Mouse (Mus musculus) forebrain, embryonic 14.5 days (tissue): ENCODE data around the gene Htr5a. TPM values are rescaled to one million over a fixed set of nuclear protein-coding genes. Genes with fewer than 3 reads are reported as not detected.

ENCODE experiments used
- ATAC-seq: fragments of 200-750 bp; cut with Nextera tagmentation; 2 replicates; pipeline ENCODE4 v1.8.0; 2017; ENCODE audit warnings: mild to moderate bottlenecking, moderate library complexity
- DNase-seq: peaks from one replicate; pipeline ENCODE4 v3.0.0-alpha.2; 2015; ENCODE audit warnings: low spot score
- H3K27ac ChIP-seq: fragments of 300-500 bp; sonication (generic); 2 replicates; pipeline ENCODE4 v1.5.1; 2014; ENCODE audit warnings: low read depth, mild to moderate bottlenecking, control low read depth, low read length, moderate library complexity
- H3K27me3 ChIP-seq: fragments of 300-500 bp; sonication (generic); replicated peaks from 2 replicates; pipeline ENCODE4 v1.6.1; 2014; ENCODE audit warnings: low read length, control low read depth, mixed read lengths; ENCODE audit not compliant: control insufficient read depth, insufficient read depth
- H3K36me3 ChIP-seq: fragments of 300-500 bp; sonication (generic); 2 replicates; pipeline ENCODE4 v1.6.1; 2014; ENCODE audit warnings: low read length, control low read depth; ENCODE audit not compliant: control insufficient read depth, insufficient read depth
- H3K4me1 ChIP-seq: fragments of 300-500 bp; sonication (generic); 2 replicates; pipeline ENCODE4 v1.6.1; 2014; ENCODE audit warnings: antibody characterized with exemption, low read length, control low read depth; ENCODE audit not compliant: control insufficient read depth, insufficient read depth
- H3K4me2 ChIP-seq: fragments of 300-500 bp; sonication (generic); 2 replicates; pipeline ENCODE4 v1.6.1; 2014; ENCODE audit warnings: mild to moderate bottlenecking, control low read depth, low read length
- H3K4me3 ChIP-seq: fragments of 300-500 bp; sonication (generic); 2 replicates; pipeline ENCODE4 v1.5.1; 2014; ENCODE audit warnings: low read depth, low read length, control low read depth
- H3K9ac ChIP-seq: fragments of 300-500 bp; sonication (generic); 2 replicates; pipeline ENCODE4 v1.6.1; 2014; ENCODE audit warnings: mild to moderate bottlenecking, low read length, control low read depth, moderate library complexity
- H3K9me3 ChIP-seq: fragments of 300-500 bp; sonication (generic); replicated peaks from 2 replicates; pipeline ENCODE4 v1.6.1; 2016; ENCODE audit warnings: low read length, control low read depth, mixed read lengths; ENCODE audit not compliant: control insufficient read depth
- WGBS: fragments of 180-500 bp; shearing (Covaris S2); extraction: QIAGEN DNeasy Blood & Tissue Kit; methylation state at CpG from one replicate; pipeline ENCODE4 v1.1.7; 2014; 5-methylcytosine and 5-hydroxymethylcytosine counted together
- polyA plus RNA-seq: library from polyadenylated mRNA; unstranded; fragments of >200 nt; fragmentation: Nextera tagmentation; extraction: Ambion mirVana; gene quantifications from 2 replicates; pipeline ENCODE4 v1.2.1, GENCODE M21; 2014

Gene Htr5a
- 0.71 and 0.77 TPM in 2 replicates for polyA plus RNA-seq

DNA sequence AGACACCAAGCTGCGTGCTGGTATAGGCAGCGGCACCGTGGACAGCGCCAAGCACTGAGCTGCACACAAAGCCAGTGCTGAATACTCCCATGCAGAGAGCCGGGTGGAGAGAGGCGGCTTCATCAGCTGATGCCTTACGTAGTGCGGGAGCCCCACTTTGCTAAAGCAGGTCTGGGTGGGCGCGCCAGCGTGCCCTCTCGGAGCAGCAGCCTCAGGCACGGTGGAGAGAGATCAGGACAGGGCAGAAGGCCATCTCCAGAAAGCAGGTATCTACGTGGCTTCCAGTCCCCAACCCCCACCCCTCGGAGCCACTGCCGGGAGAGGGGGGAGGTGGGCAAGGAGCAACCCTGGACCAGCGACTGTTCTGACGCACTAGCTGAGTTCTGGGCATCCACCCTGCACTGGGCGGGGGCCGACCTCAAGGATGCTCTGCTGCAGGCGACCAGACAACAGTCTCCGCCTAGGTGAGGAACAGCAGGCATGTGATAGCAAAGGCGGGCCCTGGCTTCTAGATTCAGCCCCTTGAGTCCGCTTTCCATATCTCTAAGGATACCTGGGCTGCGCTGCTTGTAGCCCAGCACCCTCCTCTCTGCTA, at the start of gene Htr5a:
Gene Htr5a, plus strand, starts transcription at position 449 of the 595 bp plus-strand sequence.
- Histone ChIP-seq H3K4me1 (no peaks in the 10 kb centered on the region; the same call in 1 of the 2 replicates), H3K9me3 (no peaks in the 10 kb centered on the region), H3K27me3 (0 out of 2 replicates have a peak, but pooled peaks cover 4% of the 10 kb centered on the region), H3K4me2 (peak within 1 kb of the TSS; percentile 62), H3K36me3 (no peaks in the 10 kb centered on the region), H3K9ac (peak within 1 kb of the TSS; percentile 58), H3K27ac (no peak within 1 kb of the TSS), H3K4me3 (peak within 1 kb of the TSS; percentile 37)
- peak; percentile 88 for ATAC-seq
- WGBS: 4% methylated on average over 25 of the region's 25 CpGs
- peak; percentile 59 for DNase-seq

DNA sequence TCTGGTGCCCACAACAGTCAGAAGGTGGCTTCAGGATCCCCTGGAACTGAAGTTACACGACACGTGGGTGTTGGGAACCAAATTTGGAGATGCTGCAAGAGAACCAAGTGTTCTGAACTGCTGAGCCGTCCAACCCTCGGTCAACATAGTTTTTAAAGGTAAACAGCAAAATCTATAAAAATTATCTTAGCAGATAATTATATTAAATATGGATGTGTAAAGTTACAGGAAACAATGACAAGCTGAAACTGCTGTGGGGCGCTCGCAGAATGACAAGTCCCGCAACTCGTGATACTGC, 49.8 kb upstream of the Htr5a start:
- DNase-seq (no peak), ATAC-seq (no peak)
- peaks cover 10% of the 10 kb centered on the region for H3K4me1 ChIP-seq
- H3K9ac ChIP-seq: peak overlapping the region; percentile 81
- no peaks in the 10 kb centered on the region for H3K9me3 ChIP-seq
- H3K27ac ChIP-seq: peak overlapping the region; percentile 93
- H3K36me3 ChIP-seq: peaks cover 15% of the 10 kb centered on the region
- H3K4me3 ChIP-seq: peak overlapping the region; percentile 75
- H3K27me3 ChIP-seq: no peaks in the 10 kb centered on the region
- H3K4me2 ChIP-seq: peak overlapping the region; percentile 78
- 20% methylated on average over 8 of the region's 8 CpGs for WGBS

DNA sequence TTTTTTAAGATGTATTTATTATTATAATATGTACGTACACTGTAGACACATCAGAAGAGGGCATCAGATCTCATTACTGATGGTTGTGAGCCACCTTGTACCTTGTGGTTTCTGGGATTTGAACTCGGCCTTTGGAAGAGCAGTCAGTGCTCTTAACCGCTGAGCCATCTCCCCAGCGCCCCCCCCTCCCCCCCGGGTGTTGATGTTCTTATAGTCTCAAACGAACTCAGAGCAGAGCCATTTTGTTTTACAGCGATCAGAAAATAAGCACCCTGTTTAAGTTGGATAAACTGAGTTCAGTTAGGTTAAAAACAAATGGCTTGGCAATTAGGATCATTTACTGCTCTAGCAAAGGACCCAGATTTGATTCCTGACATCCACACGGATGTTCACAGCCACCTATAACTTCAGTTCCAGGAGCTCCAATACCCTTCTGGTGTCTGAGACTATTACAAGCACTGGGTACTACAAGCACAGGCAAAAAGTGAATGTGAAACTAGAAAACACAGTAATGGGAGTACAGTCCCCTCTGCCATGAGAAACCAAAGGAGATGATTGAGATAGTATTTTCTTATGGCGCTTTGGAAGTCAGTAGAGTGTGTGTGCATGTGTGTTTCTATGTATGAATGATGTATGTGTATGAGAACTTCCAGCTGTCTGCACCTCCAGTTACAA, 49.3 kb upstream of the Htr5a start:
- Histone ChIP-seq H3K27ac (no peak overlapping the region), H3K9ac (peak overlapping the region; percentile 81), H3K36me3 (peaks cover 10% of the 10 kb centered on the region), H3K27me3 (no peaks in the 10 kb centered on the region), H3K9me3 (no peaks in the 10 kb centered on the region), H3K4me1 (peaks cover 10% of the 10 kb centered on the region), H3K4me3 (peak overlapping the region; percentile 75; the same call in 1 of the 2 replicates), H3K4me2 (peak overlapping the region; percentile 78)
- 54% methylated on average over 9 of the region's 9 CpGs for WGBS
- ATAC-seq: no peak
- DNase-seq: no peak

DNA sequence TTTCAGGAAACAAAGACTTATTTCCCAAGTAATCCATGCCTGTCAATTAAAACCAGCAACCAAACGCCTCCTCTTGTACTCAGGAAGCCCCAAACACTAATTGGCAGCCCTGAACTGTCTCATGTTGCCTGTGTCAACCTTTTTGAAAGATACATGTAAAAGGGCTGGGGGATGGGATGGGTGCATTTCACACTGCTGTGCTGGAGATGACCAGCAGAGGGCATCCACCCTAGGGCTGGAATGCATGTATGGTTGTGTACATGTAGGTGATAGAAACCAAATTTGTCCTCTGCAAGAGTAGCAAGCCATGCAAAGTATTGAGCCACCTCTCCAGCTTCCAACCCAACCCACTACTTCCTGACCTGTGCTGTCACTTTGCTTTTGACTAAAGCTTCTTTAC, 48.0 kb upstream of the Htr5a start:
- H3K4me1 ChIP-seq: peaks cover 10% of the 10 kb centered on the region
- no peak overlapping the region for H3K9ac ChIP-seq
- no peak overlapping the region for H3K4me3 ChIP-seq
- 5% methylated on average over 1 of the region's 1 CpGs for WGBS
- no peaks in the 10 kb centered on the region for H3K36me3 ChIP-seq
- ATAC-seq (no peak), DNase-seq (peak; percentile 59)
- no peaks in the 10 kb centered on the region for H3K9me3 ChIP-seq
- H3K4me2 ChIP-seq: no peak overlapping the region
- H3K27ac ChIP-seq: no peak overlapping the region
- H3K27me3 ChIP-seq: no peaks in the 10 kb centered on the region

DNA sequence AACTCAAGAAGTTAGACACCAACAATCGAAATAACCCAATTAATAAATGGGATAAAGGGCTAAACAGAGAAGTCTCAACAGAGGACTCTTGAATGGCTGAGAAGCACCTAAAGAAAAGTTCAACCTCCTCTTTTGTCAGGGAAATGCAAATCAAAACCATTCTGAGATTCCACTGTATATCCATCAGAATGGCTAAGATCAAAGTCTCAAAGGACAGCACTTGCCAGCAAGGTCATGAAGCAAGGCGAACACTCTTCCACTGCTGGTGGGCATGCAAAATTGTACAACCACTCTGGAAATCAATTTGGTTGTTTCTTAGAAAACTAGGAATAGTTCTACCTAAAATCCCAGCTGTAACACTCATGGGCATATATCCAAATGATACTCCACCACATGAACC, 27.7 kb upstream of the Htr5a start:
- 85% methylated on average over 2 of the region's 2 CpGs for WGBS
- ATAC-seq (no peak), DNase-seq (no peak)
- H3K4me3 ChIP-seq: no peak overlapping the region
- no peaks in the 10 kb centered on the region for H3K36me3 ChIP-seq
- no peaks in the 10 kb centered on the region for H3K27me3 ChIP-seq
- H3K4me2 ChIP-seq: no peak overlapping the region
- H3K27ac ChIP-seq: no peak overlapping the region
- no peaks in the 10 kb centered on the region for H3K9me3 ChIP-seq
- no peaks in the 10 kb centered on the region for H3K4me1 ChIP-seq
- no peak overlapping the region for H3K9ac ChIP-seq

DNA sequence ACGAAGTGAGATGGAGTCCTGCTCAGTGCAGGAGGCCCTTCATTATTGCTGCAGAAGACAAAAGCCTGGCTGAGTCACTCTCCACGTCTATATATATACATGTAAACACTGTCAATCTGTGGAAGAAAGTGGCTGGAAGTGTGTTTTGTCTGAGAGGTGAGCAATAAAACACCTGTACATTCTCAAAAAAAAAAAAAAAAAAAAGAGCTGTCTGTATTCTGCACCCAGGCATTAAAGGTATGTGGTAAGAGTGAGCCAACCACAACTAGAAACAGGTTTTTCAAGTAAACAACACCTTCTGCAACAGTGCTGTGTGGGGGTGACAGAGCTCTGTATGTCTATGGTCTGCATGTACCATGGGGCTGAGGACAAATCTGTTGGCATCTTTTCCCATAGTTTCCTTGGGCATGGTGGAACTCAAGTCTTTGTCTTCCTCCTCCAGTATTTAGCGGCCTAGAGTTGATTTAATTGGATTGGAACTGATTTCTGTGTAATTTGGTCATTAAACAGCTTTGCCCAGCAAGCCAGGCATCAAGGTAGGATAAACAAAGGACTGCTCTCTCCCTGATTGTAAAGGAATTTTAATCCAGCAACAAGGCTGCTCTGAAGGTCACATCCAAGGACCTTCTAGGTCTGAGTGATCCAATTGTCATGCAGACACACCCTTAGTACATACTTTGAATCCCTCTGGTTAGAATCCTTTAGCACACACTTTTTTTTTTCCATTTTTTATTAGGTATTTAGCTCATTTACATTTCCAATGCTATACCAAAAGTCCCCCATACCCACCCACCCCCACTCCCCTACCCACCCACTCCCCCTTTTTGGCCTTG, 22.9 kb upstream of the Htr5a start:
- ATAC-seq: no peak
- Histone ChIP-seq H3K9me3 (no peaks in the 10 kb centered on the region), H3K9ac (no peak overlapping the region), H3K27me3 (no peaks in the 10 kb centered on the region), H3K27ac (no peak overlapping the region), H3K4me1 (no peaks in the 10 kb centered on the region), H3K4me2 (no peak overlapping the region), H3K36me3 (no peaks in the 10 kb centered on the region), H3K4me3 (no peak overlapping the region)
- no peak for DNase-seq
- WGBS: 53% methylated on average over 3 of the region's 3 CpGs

DNA sequence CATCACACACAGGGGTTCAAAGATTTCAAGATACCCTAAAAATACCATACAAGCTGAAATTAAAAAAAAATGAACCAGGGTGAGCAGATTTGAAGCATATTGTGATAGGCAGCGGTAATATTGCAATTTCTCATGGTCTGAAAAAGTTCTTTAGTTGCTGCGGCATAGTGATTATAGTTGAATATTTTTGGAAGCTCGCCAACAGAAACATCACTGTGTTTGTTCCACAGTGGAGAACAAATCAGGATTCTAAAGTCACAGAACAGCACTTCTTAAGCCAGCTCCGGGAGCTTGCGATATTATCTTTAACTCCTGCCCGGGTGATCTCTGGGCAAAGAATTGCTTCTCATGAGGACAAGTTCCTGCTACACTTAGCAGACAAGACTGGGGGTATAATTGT, 20.8 kb upstream of the Htr5a start:
- DNase-seq (no peak), ATAC-seq (no peak)
- Histone ChIP-seq H3K27me3 (no peaks in the 10 kb centered on the region), H3K4me2 (no peak overlapping the region), H3K9ac (no peak overlapping the region), H3K36me3 (no peaks in the 10 kb centered on the region), H3K4me3 (no peak overlapping the region), H3K9me3 (no peaks in the 10 kb centered on the region), H3K27ac (no peak overlapping the region), H3K4me1 (no peaks in the 10 kb centered on the region)
- WGBS: 81% methylated on average over 6 of the region's 6 CpGs

GRCm38 (mm10) chr5:27827971-27828370, 14.0 kb upstream of the Htr5a start:
- Histone ChIP-seq H3K27me3 (no peaks in the 10 kb centered on the region), H3K4me1 (no peaks in the 10 kb centered on the region), H3K4me3 (no peak overlapping the region), H3K27ac (no peak overlapping the region), H3K9ac (no peak overlapping the region), H3K4me2 (no peak overlapping the region), H3K36me3 (no peaks in the 10 kb centered on the region), H3K9me3 (no peaks in the 10 kb centered on the region)
- ATAC-seq (no peak), DNase-seq (no peak)
- 85% methylated on average over 7 of the region's 7 CpGs for WGBS

DNA sequence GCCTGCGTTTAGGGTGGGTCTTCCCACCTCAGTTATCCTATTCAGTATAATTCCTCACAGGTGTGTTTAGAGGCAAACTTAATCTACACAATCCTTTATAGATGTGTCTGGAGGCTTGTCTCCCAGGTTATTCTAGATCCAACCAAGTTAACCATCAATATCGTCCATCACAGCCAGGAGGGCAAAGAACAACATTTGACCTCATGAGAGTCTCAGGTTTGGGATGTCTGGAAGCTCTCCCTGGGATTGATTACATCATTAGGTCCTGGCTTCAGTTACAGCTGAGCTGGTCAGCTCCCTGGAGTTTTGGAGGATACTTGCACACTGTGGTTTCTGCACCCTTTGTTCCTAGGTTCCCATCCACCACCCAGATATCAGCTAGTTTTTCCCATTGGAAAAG, 6.9 kb upstream of the Htr5a start:
- no peak for DNase-seq
- Histone ChIP-seq H3K27me3 (no peaks in the 10 kb centered on the region), H3K4me1 (no peaks in the 10 kb centered on the region), H3K4me2 (no peak overlapping the region), H3K36me3 (no peaks in the 10 kb centered on the region), H3K9me3 (no peaks in the 10 kb centered on the region), H3K9ac (no peak overlapping the region), H3K4me3 (no peak overlapping the region), H3K27ac (no peak overlapping the region)
- WGBS: 95% methylated on average over 2 of the region's 2 CpGs
- ATAC-seq: no peak
